Comparison of ENCODE assay signal across 8 mouse cellular contexts in the genomic region with DNA sequence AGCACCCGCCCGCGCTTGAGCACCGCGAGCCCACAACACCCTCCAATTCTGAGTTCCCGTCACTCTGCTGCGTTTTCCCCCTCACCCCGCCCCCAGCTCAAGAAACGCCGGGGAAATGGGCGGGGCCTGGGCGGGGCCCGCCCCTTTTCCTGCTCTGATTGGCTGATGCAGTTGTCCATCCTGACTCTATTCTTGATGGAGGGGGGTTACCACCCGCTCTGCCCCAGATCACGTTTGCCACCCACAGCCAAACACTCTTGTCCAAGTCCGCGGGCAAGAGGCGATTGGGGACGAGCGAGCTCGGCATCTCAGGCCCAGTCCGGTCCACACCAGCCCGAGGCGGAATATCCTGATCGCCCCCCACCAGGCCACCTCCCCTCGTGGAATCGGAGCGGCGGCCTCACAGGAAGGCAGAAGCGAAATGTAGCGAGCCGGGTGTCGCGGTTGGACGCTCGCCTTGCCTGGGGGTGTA. TPM values are rescaled to one million over a fixed set of nuclear protein-coding genes. Genes with fewer than 3 reads are reported as not detected.
DNase-seq lines count a peak whose midpoint lies in the region; ATAC-seq and TF ChIP-seq lines count a peak whose summit lies in the region.

No protein-coding gene starts in this region.

- DNase-seq in MEL (ENCODE audit: low read depth, low spot score): peak; percentile 95
- DNase-seq in cerebellum, adult 2 months: peak; percentile 95
- peak; percentile 98 for DNase-seq in forebrain, postnatal 0 days
- peak; percentile 97 for DNase-seq in heart, postnatal 4 days
- DNase-seq in layer of hippocampus, adult 8-10 months (ENCODE audit: low spot score in 2 of 2): peak; percentile 93 to 95
- DNase-seq in ovary, adult 18-20 months (ENCODE audit: low spot score): peak; percentile 90
- DNase-seq in thymus, postnatal 0 days (ENCODE audit: low spot score): peak; percentile 97

- no peak for TF ChIP-seq EP300 in MEL (IDR thresholded peaks at IDR 0.05; ENCODE audit: low read depth in 1 of 2, low read length in 2 of 2)

- no peak for TF ChIP-seq CTCF in MEL (IDR thresholded peaks at IDR 0.05 in 2 of 3, conservative IDR thresholded peaks at IDR 0.05 in 1 of 3; ENCODE audit: control insufficient read depth in 1 of 3, insufficient read depth in 1 of 3, low read depth in 2 of 3, low read length in 3 of 3, poor library complexity in 1 of 3, severe bottlenecking in 1 of 3)
- TF ChIP-seq CTCF in cerebellum, adult 2 months (IDR thresholded peaks at IDR 0.05; ENCODE audit: borderline replicate concordance, insufficient read depth, low read depth, low read length): no peak
- TF ChIP-seq CTCF in forebrain, postnatal 0 days (IDR thresholded peaks at IDR 0.05; ENCODE audit: low read depth): no peak

- H3K9ac ChIP-seq in MEL (ENCODE audit: control insufficient read depth, low read depth, low read length, poor library complexity, severe bottlenecking): peak overlapping the region; percentile 88
- H3K9ac ChIP-seq in forebrain, postnatal 0 days: peak overlapping the region; percentile 78
- H3K9ac ChIP-seq in lung, embryonic 15.5 days: peak overlapping the region; percentile 75

- peaks cover 0 to 6% of the 10 kb centered on the region in 2 experiments; a peak in 2 of 4 replicates for H3K36me3 ChIP-seq in MEL (ENCODE audit: control insufficient read depth in 1 of 2, insufficient read depth in 2 of 2, low read length in 2 of 2)
- 0 out of 2 replicates have a peak, but pooled peaks cover 7% of the 10 kb centered on the region for H3K36me3 ChIP-seq in forebrain, postnatal 0 days (ENCODE audit: insufficient read depth)
- H3K36me3 ChIP-seq in lung, embryonic 15.5 days: no peaks in the 10 kb centered on the region

- WGBS in cerebellum, adult 2 months: under 1% methylated on average over 36 of the region's 36 CpGs
- 2% methylated on average over 36 of the region's 36 CpGs for WGBS in forebrain, postnatal 0 days
- WGBS in lung, embryonic 15.5 days: under 1% methylated on average over 35 of the region's 36 CpGs

- peaks cover 6 to 7% of the 10 kb centered on the region in 2 experiments for H3K27me3 ChIP-seq in MEL (ENCODE audit: control insufficient read depth in 1 of 2, insufficient read depth in 2 of 2, low read length in 2 of 2)
- H3K27me3 ChIP-seq in cerebellum, adult 2 months (ENCODE audit: control insufficient read depth, insufficient read depth, low read length): no peaks in the 10 kb centered on the region
- H3K27me3 ChIP-seq in forebrain, postnatal 0 days (ENCODE audit: insufficient read depth, low read length): no peaks in the 10 kb centered on the region
- no peaks in the 10 kb centered on the region for H3K27me3 ChIP-seq in lung, embryonic 15.5 days

- TF ChIP-seq RAD21 in MEL (IDR thresholded peaks at IDR 0.05; ENCODE audit: low read depth, low read length): no peak

- H3K4me3 ChIP-seq in MEL (ENCODE audit: control insufficient read depth in 1 of 2, insufficient read depth in 1 of 2, low read depth in 2 of 2, low read length in 2 of 2): peak overlapping the region; percentile 86 to 87
- peak overlapping the region; percentile 79 for H3K4me3 ChIP-seq in cerebellum, adult 2 months (replicated peaks; ENCODE audit: insufficient read depth, low read depth, low read length)
- H3K4me3 ChIP-seq in forebrain, postnatal 0 days (ENCODE audit: low read depth, low read length): peak overlapping the region; percentile 80
- H3K4me3 ChIP-seq in lung, embryonic 15.5 days: peak overlapping the region; percentile 65

- peak overlapping the region; percentile 48 for H3K27ac ChIP-seq in MEL (ENCODE audit: control insufficient read depth, low read depth, low read length)
- peak overlapping the region; percentile 94 for H3K27ac ChIP-seq in cerebellum, adult 2 months (ENCODE audit: insufficient read depth, low read length)
- H3K27ac ChIP-seq in forebrain, postnatal 0 days (ENCODE audit: low read depth, low read length): peak overlapping the region; percentile 85
- H3K27ac ChIP-seq in lung, embryonic 15.5 days: peak overlapping the region; percentile 71

- TF ChIP-seq POLR2A in MEL (IDR thresholded peaks at IDR 0.05; ENCODE audit: control insufficient read depth in 1 of 2, insufficient read depth in 1 of 2, low read depth in 1 of 2, low read length in 2 of 2, poor library complexity in 1 of 2): peak; percentile 67 to 84
- TF ChIP-seq POLR2A in cerebellum, adult 2 months (IDR thresholded peaks at IDR 0.05; ENCODE audit: borderline replicate concordance, insufficient read depth, low read length): peak; percentile 94

- peak overlapping the region; percentile 92 for H3K4me2 ChIP-seq in forebrain, postnatal 0 days (ENCODE audit: low read depth)
- H3K4me2 ChIP-seq in lung, embryonic 15.5 days: peak overlapping the region; percentile 88

- peaks cover 1% of the 10 kb centered on the region; the same call in 1 of the 2 replicates for H3K79me2 ChIP-seq in MEL (ENCODE audit: control insufficient read depth, insufficient read depth, low read length, poor library complexity)

- ATAC-seq in forebrain, postnatal 0 days: peak; percentile 96
- peak; percentile 96 for ATAC-seq in lung, embryonic 15.5 days (ENCODE audit: borderline replicate concordance, extremely low read depth, low FRiP score, low TSS enrichment)

- no peaks in the 10 kb centered on the region for H3K9me3 ChIP-seq in MEL (replicated peaks; ENCODE audit: insufficient read depth, low read length)
- H3K9me3 ChIP-seq in forebrain, postnatal 0 days (ENCODE audit: low read length): no peaks in the 10 kb centered on the region
- H3K9me3 ChIP-seq in lung, embryonic 15.5 days: no peaks in the 10 kb centered on the region

- H3K4me1 ChIP-seq in MEL (ENCODE audit: control insufficient read depth in 1 of 2, insufficient read depth in 2 of 2, low read length in 2 of 2): peaks cover 4 to 12% of the 10 kb centered on the region in 2 experiments; a peak in 3 of 4 replicates
- H3K4me1 ChIP-seq in cerebellum, adult 2 months (ENCODE audit: control insufficient read depth, insufficient read depth, low read length): peaks cover 34% of the 10 kb centered on the region
- peaks cover 19% of the 10 kb centered on the region for H3K4me1 ChIP-seq in forebrain, postnatal 0 days (ENCODE audit: insufficient read depth)
- peaks cover 17% of the 10 kb centered on the region for H3K4me1 ChIP-seq in lung, embryonic 15.5 days

TF ChIP-seq in MEL, 35 proteins besides CTCF, POLR2A, EP300 and RAD21 (continues in another document):
- TF ChIP-seq ZKSCAN1 (IDR thresholded peaks at IDR 0.05; ENCODE audit: low read depth, low read length) (no peak), RCOR1 (IDR thresholded peaks at IDR 0.05; ENCODE audit: low read depth, low read length) (no peak), MYB (IDR thresholded peaks at IDR 0.05; ENCODE audit: low read depth, low read length) (no peak), ELF1 (IDR thresholded peaks at IDR 0.05; ENCODE audit: low read depth, low read length) (0 out of 2 replicates have a peak, but pooled peaks have one; percentile 39), HCFC1 (IDR thresholded peaks at IDR 0.05; ENCODE audit: low read depth, low read length) (peak; percentile 56), MEF2A (IDR thresholded peaks at IDR 0.05; ENCODE audit: extremely low read depth, insufficient replicate concordance, low read depth, low read length, poor library complexity, severe bottlenecking) (no peak), USF1 (IDR thresholded peaks at IDR 0.05; ENCODE audit: low read depth, low read length) (no peak), KAT2A (conservative IDR thresholded peaks at IDR 0.05; ENCODE audit: low read depth, low read length) (no peak), GATA1 (IDR thresholded peaks at IDR 0.05; ENCODE audit: low read depth, low read length) (no peak), UBTF (IDR thresholded peaks at IDR 0.05; ENCODE audit: borderline replicate concordance, insufficient read depth, low read depth, low read length) (no peak)

RNA-seq across cellular contexts. Expression of a gene that starts 0.5 kb away (rescaled TPM):
- 3.4 and 3.8 TPM in 2 replicates for total RNA-seq in MEL (2012; rRNA removed)
- polyA plus RNA-seq in MEL (2012; ENCODE audit: insufficient read depth in 1 of 2, insufficient read length in 2 of 2, low read depth in 1 of 2, low replicate concordance in 2 of 2, missing spikeins in 1 of 2): 1 to 10 TPM in 1 of 2 experiments, not detected in 1; 8.3 TPM
- 55.3 and 55.5 TPM in 2 replicates for polyA plus RNA-seq in cerebellum, adult 2 months (2012; rRNA removed)
- 28.7 and 39.5 TPM in 2 replicates for total RNA-seq in forebrain, postnatal 0 days (2014; rRNA removed)
- polyA plus RNA-seq in forebrain, postnatal 0 days (2015; fragmentation: Nextera tagmentation; extraction: Ambion mirVana): 16.6 and 19.7 TPM in 2 replicates
- 10 to 100 TPM; 23.3 to 26.3 TPM for total RNA-seq in heart, postnatal 4 days (2021)
- total RNA-seq in layer of hippocampus, adult 8-10 months (2022): 10 to 100 TPM; 66.7 to 71.1 (median 68.5) TPM
- 12.8 and 13.0 TPM in 2 replicates for polyA plus RNA-seq in lung, embryonic 15.5 days (2015; fragmentation: Nextera tagmentation; extraction: Ambion mirVana)
- 7.7 and 7.8 TPM in 2 replicates for polyA plus RNA-seq in thymus, postnatal 0 days (2015; fragmentation: Nextera tagmentation; extraction: Ambion mirVana)

RNA-seq across cellular contexts. Expression of a gene that starts 30.6 kb away (rescaled TPM):
- not detected in 2 replicates for total RNA-seq in MEL (2012; rRNA removed)
- not detected for polyA plus RNA-seq in MEL (2012; ENCODE audit: insufficient read depth in 1 of 2, insufficient read length in 2 of 2, low read depth in 1 of 2, low replicate concordance in 2 of 2, missing spikeins in 1 of 2)
- 2.1 and 2.7 TPM in 2 replicates for polyA plus RNA-seq in cerebellum, adult 2 months (2012; rRNA removed)
- 0.19 and 0.62 TPM in 2 replicates for total RNA-seq in forebrain, postnatal 0 days (2014; rRNA removed)
- 0.20 and 0.33 TPM in 2 replicates for polyA plus RNA-seq in forebrain, postnatal 0 days (2015; fragmentation: Nextera tagmentation; extraction: Ambion mirVana)
- total RNA-seq in heart, postnatal 4 days (2021): 1 to 10 TPM; 2.2 to 3.4 TPM
- total RNA-seq in layer of hippocampus, adult 8-10 months (2022): 1 to 10 TPM; 2.2 to 3.7 (median 2.8) TPM
- polyA plus RNA-seq in lung, embryonic 15.5 days (2015; fragmentation: Nextera tagmentation; extraction: Ambion mirVana): 0.30 and 0.77 TPM in 2 replicates
- polyA plus RNA-seq in thymus, postnatal 0 days (2015; fragmentation: Nextera tagmentation; extraction: Ambion mirVana): 0.95 and 1.4 TPM in 2 replicates

RNA-seq across cellular contexts. Expression of a gene that starts 39.2 kb away (rescaled TPM):
- 22.1 and 23.5 TPM in 2 replicates for total RNA-seq in MEL (2012; rRNA removed)
- 10 to 100 TPM in 1 of 2 experiments, not detected in 1; 26.3 TPM for polyA plus RNA-seq in MEL (2012; ENCODE audit: insufficient read depth in 1 of 2, insufficient read length in 2 of 2, low read depth in 1 of 2, low replicate concordance in 2 of 2, missing spikeins in 1 of 2)
- 11.9 and 13.3 TPM in 2 replicates for polyA plus RNA-seq in cerebellum, adult 2 months (2012; rRNA removed)
- 7.9 and 9.1 TPM in 2 replicates for total RNA-seq in forebrain, postnatal 0 days (2014; rRNA removed)
- 9.3 and 9.8 TPM in 2 replicates for polyA plus RNA-seq in forebrain, postnatal 0 days (2015; fragmentation: Nextera tagmentation; extraction: Ambion mirVana)
- 10 to 100 TPM; 10.6 to 10.8 TPM for total RNA-seq in heart, postnatal 4 days (2021)
- 10 to 100 TPM in 2 of 4 experiments, 1 to 10 TPM in 2; 5.9 to 11.1 (median 9.3) TPM for total RNA-seq in layer of hippocampus, adult 8-10 months (2022)
- 20.9 and 22.5 TPM in 2 replicates for polyA plus RNA-seq in lung, embryonic 15.5 days (2015; fragmentation: Nextera tagmentation; extraction: Ambion mirVana)
- 33.3 and 36.6 TPM in 2 replicates for polyA plus RNA-seq in thymus, postnatal 0 days (2015; fragmentation: Nextera tagmentation; extraction: Ambion mirVana)

Comparison
In these comparisons a context has a peak if more than half of its experiments do, and no peak if none do; other contexts are left out.
1. Peak in every context shown above with its lines: DNase-seq, ATAC-seq, H3K4me3 ChIP-seq and H3K27ac ChIP-seq.